Mouse (Mus musculus): ENCODE data around the gene Cul4a. TPM values are rescaled to one million over a fixed set of nuclear protein-coding genes. Genes with fewer than 3 reads are reported as not detected.
"Not testable (repeated sequence)": the region's sequence is repeated elsewhere in the genome, so short reads cannot be mapped to it uniquely, and the experiment has no call there.

The Cul4a gene
- total and polyA plus RNA-seq, 2 experiments = 42.4 to 95.0 TPM

GRCm38 (mm10) chr8:13075044-13075443 is 30.4 kb upstream of the Cul4a start:
- no peak overlapping the region for H3K4me3 ChIP-seq (ENCODE audit: insufficient read depth, low read depth, low read length)
- no peaks in the 10 kb centered on the region for H3K79me2 ChIP-seq (ENCODE audit: control insufficient read depth, insufficient read depth, low read length)
- peak overlapping the region; percentile 9; the same call in 1 of the 2 replicates for H3K27ac ChIP-seq (replicated peaks; ENCODE audit: insufficient read depth, low read depth, low read length)
- H3K4me1 ChIP-seq (ENCODE audit: control insufficient read depth, insufficient read depth, low read length) = peaks cover 4% of the 10 kb centered on the region; the same call in 1 of the 2 replicates
- DNase-seq (ENCODE audit: extremely low read depth, low read depth, low spot score) = peak; percentile 63
- TF ChIP-seq CTCF (IDR thresholded peaks at IDR 0.05; ENCODE audit: low read depth, low read length) = no peak
- no peak for TF ChIP-seq POLR2A (IDR thresholded peaks at IDR 0.05; ENCODE audit: extremely low read depth, insufficient read depth, low read length)
- H3K9ac ChIP-seq (ENCODE audit: low read depth, low read length) = peak overlapping the region; percentile 13; the same call in 1 of the 2 replicates
- WGBS = 38% methylated on average over 8 of the region's 8 CpGs
- no peaks in the 10 kb centered on the region for H3K27me3 ChIP-seq (ENCODE audit: control insufficient read depth, insufficient read depth, low read length)
- H3K36me3 ChIP-seq (ENCODE audit: control insufficient read depth, insufficient read depth, low read length) = peaks cover 17% of the 10 kb centered on the region

GRCm38 (mm10) chr8:13075579-13075978 is 29.8 kb upstream of the Cul4a start:
- Histone ChIP-seq H3K36me3 (ENCODE audit: control insufficient read depth, insufficient read depth, low read length) (peaks cover 17% of the 10 kb centered on the region), H3K9ac (ENCODE audit: low read depth, low read length) (peak overlapping the region; percentile 32; the same call in 1 of the 2 replicates)
- not testable (repeated sequence) for H3K27ac ChIP-seq (replicated peaks; ENCODE audit: insufficient read depth, low read depth, low read length); H3K4me3 ChIP-seq (ENCODE audit: insufficient read depth, low read depth, low read length); H3K27me3 ChIP-seq (ENCODE audit: control insufficient read depth, insufficient read depth, low read length); DNase-seq (ENCODE audit: extremely low read depth, low read depth, low spot score); H3K4me1 ChIP-seq (ENCODE audit: control insufficient read depth, insufficient read depth, low read length); H3K79me2 ChIP-seq (ENCODE audit: control insufficient read depth, insufficient read depth, low read length)
- 55% methylated on average over 1 of the region's 1 CpGs for WGBS

GRCm38 (mm10) chr8:13077542-13077941 is 27.9 kb upstream of the Cul4a start:
- H3K4me1 ChIP-seq (ENCODE audit: control insufficient read depth, insufficient read depth, low read length) = peaks cover 4% of the 10 kb centered on the region; the same call in 1 of the 2 replicates
- H3K27me3 ChIP-seq (ENCODE audit: control insufficient read depth, insufficient read depth, low read length) = no peaks in the 10 kb centered on the region
- no peak overlapping the region for H3K4me3 ChIP-seq (ENCODE audit: insufficient read depth, low read depth, low read length)
- DNase-seq (ENCODE audit: extremely low read depth, low read depth, low spot score) = no peak
- H3K36me3 ChIP-seq (ENCODE audit: control insufficient read depth, insufficient read depth, low read length) = peaks cover 18% of the 10 kb centered on the region
- H3K9ac ChIP-seq (ENCODE audit: low read depth, low read length) = no peak overlapping the region
- H3K27ac ChIP-seq (replicated peaks; ENCODE audit: insufficient read depth, low read depth, low read length) = no peak overlapping the region
- no peaks in the 10 kb centered on the region for H3K79me2 ChIP-seq (ENCODE audit: control insufficient read depth, insufficient read depth, low read length)
- TF ChIP-seq POLR2A (IDR thresholded peaks at IDR 0.05; ENCODE audit: extremely low read depth, insufficient read depth, low read length) (no peak), CTCF (IDR thresholded peaks at IDR 0.05; ENCODE audit: low read depth, low read length) (no peak)
- 74% methylated on average over 7 of the region's 7 CpGs for WGBS

GRCm38 (mm10) chr8:13104691-13105086 is 732 bp upstream of the Cul4a start:
- Histone ChIP-seq H3K27ac (replicated peaks; ENCODE audit: insufficient read depth, low read depth, low read length) (peak overlapping the region; percentile 86), H3K79me2 (ENCODE audit: control insufficient read depth, insufficient read depth, low read length) (peaks cover 42% of the 10 kb centered on the region), H3K4me1 (ENCODE audit: control insufficient read depth, insufficient read depth, low read length) (peaks cover 16% of the 10 kb centered on the region), H3K27me3 (ENCODE audit: control insufficient read depth, insufficient read depth, low read length) (no peaks in the 10 kb centered on the region), H3K4me3 (ENCODE audit: insufficient read depth, low read depth, low read length) (peak overlapping the region; percentile 90), H3K36me3 (ENCODE audit: control insufficient read depth, insufficient read depth, low read length) (peaks cover 4% of the 10 kb centered on the region), H3K9ac (ENCODE audit: low read depth, low read length) (peak overlapping the region; percentile 92)
- TF ChIP-seq CTCF (IDR thresholded peaks at IDR 0.05; ENCODE audit: low read depth, low read length) (no peak), POLR2A (IDR thresholded peaks at IDR 0.05; ENCODE audit: extremely low read depth, insufficient read depth, low read length) (no peak)
- peak; percentile 76 for DNase-seq (ENCODE audit: extremely low read depth, low read depth, low spot score)
- under 1% methylated on average over 45 of the region's 45 CpGs for WGBS

GRCm38 (mm10) chr8:13105908-13106551 is 609 bp downstream of the Cul4a start:
- TF ChIP-seq POLR2A (IDR thresholded peaks at IDR 0.05; ENCODE audit: extremely low read depth, insufficient read depth, low read length) (no peak), CTCF (IDR thresholded peaks at IDR 0.05; ENCODE audit: low read depth, low read length) (no peak)
- DNase-seq (ENCODE audit: extremely low read depth, low read depth, low spot score) = peak; percentile 84
- Histone ChIP-seq H3K27ac (replicated peaks; ENCODE audit: insufficient read depth, low read depth, low read length) (peak overlapping the region; percentile 98), H3K36me3 (ENCODE audit: control insufficient read depth, insufficient read depth, low read length) (peaks cover 2% of the 10 kb centered on the region), H3K9ac (ENCODE audit: low read depth, low read length) (peak overlapping the region; percentile 99), H3K79me2 (ENCODE audit: control insufficient read depth, insufficient read depth, low read length) (peaks cover 48% of the 10 kb centered on the region), H3K27me3 (ENCODE audit: control insufficient read depth, insufficient read depth, low read length) (no peaks in the 10 kb centered on the region), H3K4me1 (ENCODE audit: control insufficient read depth, insufficient read depth, low read length) (peaks cover 16% of the 10 kb centered on the region), H3K4me3 (ENCODE audit: insufficient read depth, low read depth, low read length) (peak overlapping the region; percentile 97)
- WGBS = under 1% methylated on average over 49 of the region's 63 CpGs

GRCm38 (mm10) chr8:13107990-13108638 is 2.7 kb downstream of the Cul4a start:
- no peaks in the 10 kb centered on the region for H3K27me3 ChIP-seq (ENCODE audit: control insufficient read depth, insufficient read depth, low read length)
- H3K9ac ChIP-seq (ENCODE audit: low read depth, low read length) = no peak overlapping the region
- H3K36me3 ChIP-seq (ENCODE audit: control insufficient read depth, insufficient read depth, low read length) = peaks cover 10% of the 10 kb centered on the region
- 80% methylated on average over 13 of the region's 13 CpGs for WGBS
- H3K79me2 ChIP-seq (ENCODE audit: control insufficient read depth, insufficient read depth, low read length) = peaks cover 65% of the 10 kb centered on the region
- TF ChIP-seq CTCF (IDR thresholded peaks at IDR 0.05; ENCODE audit: low read depth, low read length) (no peak), POLR2A (IDR thresholded peaks at IDR 0.05; ENCODE audit: extremely low read depth, insufficient read depth, low read length) (no peak)
- no peak overlapping the region for H3K4me3 ChIP-seq (ENCODE audit: insufficient read depth, low read depth, low read length)
- peaks cover 16% of the 10 kb centered on the region for H3K4me1 ChIP-seq (ENCODE audit: control insufficient read depth, insufficient read depth, low read length)
- H3K27ac ChIP-seq (replicated peaks; ENCODE audit: insufficient read depth, low read depth, low read length) = no peak overlapping the region
- DNase-seq (ENCODE audit: extremely low read depth, low read depth, low spot score) = no peak
